Mouse (Mus musculus): ENCODE data around the gene Tuba1a.
"Not testable (repeated sequence)": the region's sequence is repeated elsewhere in the genome, so short reads cannot be mapped to it uniquely, and the experiment has no call there.

Tuba1a gene

GRCm38 (mm10) chr15:98923031-98923537 lies 30.4 kb downstream of the Tuba1a start:
- no peak for DNase-seq

- no peak for DNase-seq
Measured at GRCm38 (mm10) chr15:98922581-98922980, 30.9 kb downstream of the Tuba1a start.

- DNase-seq = no peak
Measured at GRCm38 (mm10) chr15:98921510-98921909, 32.0 kb downstream of the Tuba1a start.

GRCm38 (mm10) chr15:98918499-98918895 lies 35.0 kb downstream of the Tuba1a start:
- not testable (repeated sequence) for DNase-seq

- peak; percentile 100 for DNase-seq
Measured at GRCm38 (mm10) chr15:98917538-98918498, 35.7 kb downstream of the Tuba1a start, which contains the start of gene Lmbr1l. Gene Lmbr1l (minus strand): TSS chr15:98918231.

- DNase-seq = no peak
Measured at GRCm38 (mm10) chr15:98917091-98917490, 36.4 kb downstream of the Tuba1a start.

- DNase-seq = no peak
Measured at GRCm38 (mm10) chr15:98916016-98916415, 37.5 kb downstream of the Tuba1a start.

GRCm38 (mm10) chr15:98914903-98915302 lies 38.6 kb downstream of the Tuba1a start:
- DNase-seq = no peak

- DNase-seq = peak; percentile 69 to 76
Measured at GRCm38 (mm10) chr15:98904692-98905091, 48.8 kb downstream of the Tuba1a start.

GRCm38 (mm10) chr15:98902600-98902999 lies 50.9 kb downstream of the Tuba1a start:
- DNase-seq = no peak

- no peak for DNase-seq
Measured at GRCm38 (mm10) chr15:98901530-98901929, 52.0 kb downstream of the Tuba1a start.

Data from cerebellum, postnatal 10 days (tissue).